Mouse (Mus musculus) B cell, adult 2 months (primary cell): ENCODE results near the gene Dhx38.
A peak's percentile ranks its signal among the peaks of the same experiment; 100 is the strongest.

Source experiments
- DNase-seq, 2 experiments: peaks; one replicate each; pipeline ENCODE4 v3.0.0; 2022

The Dhx38 gene

GRCm38 (mm10) chr8:109544049-109544448 is 21.6 kb downstream of the Dhx38 start:
- no peak for DNase-seq

GRCm38 (mm10) chr8:109542748-109543519 is 22.7 kb downstream of the Dhx38 start:
- no peak for DNase-seq

GRCm38 (mm10) chr8:109542165-109542564 is 23.5 kb downstream of the Dhx38 start:
- no peak for DNase-seq

- peak; percentile 78 to 79 for DNase-seq
These were observed 29.0 kb downstream of the Dhx38 start for GRCm38 (mm10) chr8:109536703-109537102.

GRCm38 (mm10) chr8:109535140-109535990 is 30.3 kb downstream of the Dhx38 start:
- peak; percentile 57 to 62 for DNase-seq

- no peak for DNase-seq
These were observed 41.7 kb downstream of the Dhx38 start for GRCm38 (mm10) chr8:109524008-109524407.

GRCm38 (mm10) chr8:109505560-109505959 is 60.1 kb downstream of the Dhx38 start:
- no peak for DNase-seq

GRCm38 (mm10) chr8:109503566-109503965 is 62.1 kb downstream of the Dhx38 start:
- no peak for DNase-seq

- DNase-seq, result no peak
These were observed 66.5 kb downstream of the Dhx38 start for GRCm38 (mm10) chr8:109499009-109499717.
